Mouse (Mus musculus) kidney, adult 2 months (tissue): ENCODE data around the gene Orc6.

Experiments used
- CTCF ChIP-seq: fragments of 200-500 bp; conservative IDR thresholded peaks from 2 replicates; pipeline ENCODE4 v1.5.1; 2011; ENCODE audit warnings: low read depth, mild to moderate bottlenecking, control low read depth, low read length, moderate library complexity, mixed read lengths; ENCODE audit not compliant: insufficient read depth, insufficient read length
- POLR2A ChIP-seq: fragments of 200-500 bp; IDR thresholded peaks from one replicate; pipeline ENCODE4 v1.6.1; 2011; ENCODE audit warnings: low read depth, low read length, control low read depth

- no peak for TF ChIP-seq POLR2A
- TF ChIP-seq CTCF: no peak
Measured at GRCm38 (mm10) chr8:85336211-85336933, 36.9 kb downstream of the Orc6 start.
